Mouse (Mus musculus) liver, embryonic 14 days (tissue): Measurements from ENCODE around the gene Olfr675. TPM values are rescaled to one million over a fixed set of nuclear protein-coding genes. Genes with fewer than 3 reads are reported as not detected.

ENCODE experiments used
- polyA plus RNA-seq: library from polyadenylated mRNA; depleted of rRNA; stranded (reverse); fragments of >200 nt; gene quantifications from 2 replicates; pipeline ENCODE4 v1.2.3, GENCODE M21; 2012; rRNA removed

Olfr675 gene
- not detected in 2 replicates for polyA plus RNA-seq

GRCm38 (mm10) chr7:105028360-105028759, at the start of gene Olfr675:
Gene Olfr675 (minus strand): TSS chr7:105028460.

GRCm38 (mm10) chr7:105064175-105064574, 35.9 kb upstream of the Olfr675 start, which contains the start of gene Olfr678:
Gene Olfr678 (plus strand): TSS chr7:105064475.

GRCm38 (mm10) chr7:105032398-105032797, 4.1 kb upstream of the Olfr675 start, which contains the start of gene Olfr676:
Gene Olfr676 (plus strand): TSS chr7:105032698.

DNA sequence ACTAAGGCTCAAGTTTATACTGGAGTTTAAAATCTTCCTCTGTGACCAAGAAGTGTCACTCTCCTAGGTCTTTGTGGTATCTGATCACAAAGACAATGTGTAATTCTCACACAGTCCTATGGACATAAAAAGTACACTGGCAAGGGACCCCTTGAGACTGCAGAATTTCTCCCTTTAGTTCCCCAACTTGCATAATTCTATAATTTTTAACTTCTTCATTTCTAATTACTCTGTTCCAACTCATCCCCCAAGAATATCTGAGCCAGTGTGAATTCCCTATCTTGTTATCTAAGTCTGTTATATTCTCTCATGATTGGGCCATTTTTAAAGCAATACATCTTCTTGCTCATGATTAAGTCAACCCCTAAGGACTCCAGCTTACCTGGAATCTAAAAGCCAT, 26.3 kb downstream of the Olfr675 start, which contains the start of gene Olfr672:
Gene Olfr672, minus strand, starts transcription at position 101 of the 400 bp plus-strand sequence.

GRCm38 (mm10) chr7:104979026-104979425, 49.2 kb downstream of the Olfr675 start, which contains the start of gene Olfr671:
Gene Olfr671 (minus strand): TSS chr7:104979126.

Other genes starting within 250 kb of the Olfr675 start
- not detected in 2 replicates for gene Usp17lb, start 185.9 kb downstream of the Olfr675 start, polyA plus RNA-seq
- not detected in 2 replicates for gene Usp17la, start 171.5 kb downstream of the Olfr675 start, polyA plus RNA-seq
- gene Olfr665, start 150.4 kb downstream of the Olfr675 start, polyA plus RNA-seq = not detected in 2 replicates
- gene Olfr666, start 132.5 kb downstream of the Olfr675 start, polyA plus RNA-seq = not detected in 2 replicates
- not detected in 2 replicates for gene Olfr667, start 107.0 kb downstream of the Olfr675 start, polyA plus RNA-seq
- not detected in 2 replicates for gene Olfr668, start 100.4 kb downstream of the Olfr675 start, polyA plus RNA-seq
- gene Olfr669, start 94.2 kb downstream of the Olfr675 start, polyA plus RNA-seq = not detected in 2 replicates
- not detected in 2 replicates for gene Olfr670, start 65.8 kb downstream of the Olfr675 start, polyA plus RNA-seq
- gene Olfr671, start 49.3 kb downstream of the Olfr675 start, polyA plus RNA-seq = not detected in 2 replicates
- not detected in 2 replicates for gene Olfr672, start 26.4 kb downstream of the Olfr675 start, polyA plus RNA-seq
- gene Olfr676, start 4.2 kb upstream of the Olfr675 start, polyA plus RNA-seq = not detected in 2 replicates
- gene Olfr677, start 22.9 kb upstream of the Olfr675 start, polyA plus RNA-seq = not detected in 2 replicates
- gene Olfr678, start 36.0 kb upstream of the Olfr675 start, polyA plus RNA-seq = not detected in 2 replicates
- not detected in 2 replicates for gene Olfr679, start 52.7 kb upstream of the Olfr675 start, polyA plus RNA-seq
- gene Olfr680-ps1, start 64.4 kb upstream of the Olfr675 start, polyA plus RNA-seq = not detected in 2 replicates
- gene Olfr681, start 88.4 kb upstream of the Olfr675 start, polyA plus RNA-seq = not detected in 2 replicates
- gene Olfr683, start 118.6 kb upstream of the Olfr675 start, polyA plus RNA-seq = not detected in 2 replicates
- gene Olfr684, start 135.2 kb upstream of the Olfr675 start, polyA plus RNA-seq = not detected in 2 replicates
- gene Olfr685, start 157.6 kb upstream of the Olfr675 start, polyA plus RNA-seq = not detected in 2 replicates
- gene Olfr686, start 179.0 kb upstream of the Olfr675 start, polyA plus RNA-seq = not detected in 2 replicates